Mouse (Mus musculus) layer of hippocampus, adult 18-20 months (tissue): Measurements from ENCODE around the gene Ppp1r16b. TPM values are rescaled to one million over a fixed set of nuclear protein-coding genes. Genes with fewer than 3 reads are reported as not detected.
"Not testable (repeated sequence)": the region's sequence is repeated elsewhere in the genome, so short reads cannot be mapped to it uniquely, and the experiment has no call there.

Experiments
- DNase-seq, 2 experiments: peaks; one replicate each; pipeline ENCODE4 v3.0.0; 2022; ENCODE audit warnings: low spot score in 2 of 2
- total RNA-seq, 2 experiments: library from RNA; stranded (reverse); gene quantifications; 2 replicates each; pipeline ENCODE4 v1.2.3; 2021

Ppp1r16b gene
- total RNA-seq, 2 experiments from 2014 or later: 141 to 144 TPM

GRCm38 (mm10) chr2:158721481-158721880 is 56.3 kb downstream of the Ppp1r16b start:
- no peak for DNase-seq

- no peak for DNase-seq
Observed at GRCm38 (mm10) chr2:158722135-158722534, 56.9 kb downstream of the Ppp1r16b start.

- no peak for DNase-seq
Observed at GRCm38 (mm10) chr2:158722991-158723551, 57.9 kb downstream of the Ppp1r16b start.

- no peak for DNase-seq
Observed at GRCm38 (mm10) chr2:158723806-158724205, 58.6 kb downstream of the Ppp1r16b start.

- no peak for DNase-seq
Observed at GRCm38 (mm10) chr2:158726252-158726651, 61.1 kb downstream of the Ppp1r16b start.

GRCm38 (mm10) chr2:158728061-158728815 is 63.0 kb downstream of the Ppp1r16b start:
- DNase-seq: no peak

GRCm38 (mm10) chr2:158730896-158731295 is 65.7 kb downstream of the Ppp1r16b start:
- no peak for DNase-seq

- DNase-seq: no peak
Observed at GRCm38 (mm10) chr2:158732521-158732920, 67.3 kb downstream of the Ppp1r16b start.

- DNase-seq: no peak
Observed at GRCm38 (mm10) chr2:158733136-158733535, 67.9 kb downstream of the Ppp1r16b start.

GRCm38 (mm10) chr2:158733914-158734313 is 68.7 kb downstream of the Ppp1r16b start:
- DNase-seq: no peak

- peak; percentile 47 to 59 for DNase-seq
Observed at GRCm38 (mm10) chr2:158734500-158735152, 69.4 kb downstream of the Ppp1r16b start.

GRCm38 (mm10) chr2:158735340-158735739 is 70.1 kb downstream of the Ppp1r16b start:
- no peak for DNase-seq

- DNase-seq: not testable (repeated sequence)
Observed at GRCm38 (mm10) chr2:158736247-158736646, 71.0 kb downstream of the Ppp1r16b start.

GRCm38 (mm10) chr2:158738591-158738990 is 73.4 kb downstream of the Ppp1r16b start:
- DNase-seq: no peak

- DNase-seq: no peak
Observed at GRCm38 (mm10) chr2:158739113-158739512, 73.9 kb downstream of the Ppp1r16b start.

- DNase-seq: peak; percentile 46 to 63
Observed at GRCm38 (mm10) chr2:158741011-158741501, 75.9 kb downstream of the Ppp1r16b start.

- DNase-seq: no peak
Observed at GRCm38 (mm10) chr2:158742431-158742830, 77.2 kb downstream of the Ppp1r16b start.

GRCm38 (mm10) chr2:158743518-158744141 is 78.4 kb downstream of the Ppp1r16b start:
- DNase-seq: no peak

GRCm38 (mm10) chr2:158745049-158745482 is 79.9 kb downstream of the Ppp1r16b start:
- DNase-seq: peak in 1 of 2 experiments; percentile 81

- DNase-seq: no peak
Observed at GRCm38 (mm10) chr2:158746164-158746563, 81.0 kb downstream of the Ppp1r16b start.

- DNase-seq: peak; percentile 82 to 94
Observed at GRCm38 (mm10) chr2:158749366-158749765, 84.2 kb downstream of the Ppp1r16b start.
